Mouse (Mus musculus): ENCODE measurements around the gene Cd209a. TPM values are rescaled to one million over a fixed set of nuclear protein-coding genes. Genes with fewer than 3 reads are reported as not detected.
"Not testable (repeated sequence)": the region's sequence is repeated elsewhere in the genome, so short reads cannot be mapped to it uniquely, and the experiment has no call there.

Cd209a gene
- total RNA-seq (2021) = not detected
- long read RNA-seq, experiment 1 = 0 reads
- long read RNA-seq, experiment 2 = 0 reads

GRCm38 (mm10) chr8:3748761-3749160, at the start of gene Cd209a:
Cd209a (minus strand) TSS chr8:3748984.
- DNase-seq (ENCODE audit: low spot score in 2 of 2) = no peak

GRCm38 (mm10) chr8:3768641-3769040, 19.9 kb upstream of the Cd209a start:
- DNase-seq (ENCODE audit: low spot score in 2 of 2) = not testable (repeated sequence)

DNA sequence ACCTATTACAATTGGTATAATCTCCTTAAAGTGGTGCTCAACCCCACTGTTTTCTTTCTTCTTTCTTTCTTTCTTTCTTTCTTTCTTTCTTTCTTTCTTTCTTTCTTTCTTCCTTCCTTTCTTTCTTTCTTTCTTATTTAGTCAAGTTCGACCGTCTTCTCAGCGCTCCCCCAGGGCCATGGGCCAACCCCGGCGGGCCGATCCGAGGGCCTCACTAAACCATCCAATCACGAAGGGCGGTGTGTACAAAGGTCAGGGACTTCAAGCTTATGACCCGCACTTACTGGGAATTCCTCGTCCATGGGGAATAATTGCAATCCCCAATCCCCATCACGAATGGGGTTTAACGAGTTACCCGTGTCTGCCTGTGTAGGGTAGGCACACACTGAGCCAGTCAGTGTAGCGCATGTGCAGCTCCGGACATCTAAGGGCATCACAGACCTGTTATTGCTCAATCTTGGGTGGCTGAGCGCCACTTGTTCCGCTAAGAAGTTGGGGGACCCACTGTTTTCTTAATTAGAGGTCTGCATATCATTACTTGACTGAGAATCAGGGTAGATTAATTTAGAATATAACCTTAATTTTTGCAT, 5.6 kb upstream of the Cd209a start:
- DNase-seq (ENCODE audit: low spot score in 2 of 2) = peak; percentile 56 to 67

DNA sequence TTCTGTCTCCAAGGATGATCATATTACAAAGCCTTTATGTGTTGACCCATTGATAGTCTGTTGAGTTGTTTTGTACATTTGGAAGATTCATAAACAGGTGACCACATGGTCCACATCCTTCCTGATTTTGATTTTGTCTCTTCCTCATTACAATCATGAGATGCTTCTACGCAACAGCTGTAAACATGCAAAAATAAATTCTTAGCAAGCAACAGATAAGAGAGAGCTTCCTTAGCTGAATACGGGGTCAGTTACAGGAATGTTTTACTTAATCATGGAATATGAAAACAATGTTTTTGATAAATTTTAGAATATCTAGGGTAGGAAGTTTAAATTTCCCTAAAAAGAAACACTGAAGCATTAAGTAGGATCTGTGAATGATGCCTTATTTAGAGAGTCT, 11.8 kb downstream of the Cd209a start:
- DNase-seq (ENCODE audit: low spot score in 2 of 2) = no peak

DNA sequence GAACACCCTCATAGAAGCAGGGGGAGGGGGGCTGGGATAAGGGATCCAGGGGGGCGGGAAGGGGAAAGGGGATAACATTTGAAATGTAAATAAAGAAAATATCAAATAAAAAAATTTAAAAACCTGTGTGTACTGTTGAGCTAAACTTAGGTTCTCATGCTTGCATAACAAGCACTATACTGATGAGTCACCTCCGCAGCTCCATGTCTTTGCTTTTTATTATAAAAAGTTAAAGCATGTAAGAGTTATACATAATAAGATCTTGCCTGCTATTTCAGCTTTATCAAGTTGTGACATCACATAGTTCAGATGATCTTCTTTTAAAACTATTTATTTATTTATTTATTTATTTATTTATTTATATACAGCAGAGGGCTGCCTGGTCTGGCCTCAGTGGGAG, 13.2 kb downstream of the Cd209a start:
- DNase-seq (ENCODE audit: low spot score in 2 of 2) = no peak

GRCm38 (mm10) chr8:3734084-3734483, 14.7 kb downstream of the Cd209a start:
- DNase-seq (ENCODE audit: low spot score in 2 of 2) = no peak

GRCm38 (mm10) chr8:3721041-3721440, 27.7 kb downstream of the Cd209a start:
- DNase-seq (ENCODE audit: low spot score in 2 of 2) = no peak

- DNase-seq (ENCODE audit: low spot score in 2 of 2) = no peak
These were observed 28.2 kb downstream of the Cd209a start, which contains the start of gene Clec4g for GRCm38 (mm10) chr8:3720551-3720950. Clec4g (minus strand) TSS chr8:3720651.

DNA sequence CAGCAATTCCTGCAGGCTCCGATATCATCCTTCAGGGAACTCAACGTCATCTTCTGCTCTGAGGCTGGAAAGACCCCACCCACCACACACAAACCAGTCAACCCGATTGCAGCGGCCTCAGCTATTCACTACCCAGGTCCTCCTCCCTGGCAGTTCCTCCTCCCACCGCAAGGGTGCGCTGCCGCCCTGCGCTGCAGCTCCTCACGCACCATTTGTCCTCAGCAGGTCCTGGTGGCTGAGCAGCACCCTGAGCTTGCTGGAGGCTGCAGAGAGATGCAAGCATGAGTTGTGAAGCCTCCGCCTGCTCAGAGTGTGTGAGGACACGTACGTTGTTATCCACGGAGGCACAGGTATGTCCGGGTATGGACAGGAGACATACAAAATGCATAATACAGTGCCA, 30.2 kb downstream of the Cd209a start:
- DNase-seq (ENCODE audit: low spot score in 2 of 2) = peak; percentile 42 to 56

- DNase-seq (ENCODE audit: low spot score in 2 of 2) = no peak
These were observed 31.3 kb downstream of the Cd209a start for GRCm38 (mm10) chr8:3717321-3717954.

DNA sequence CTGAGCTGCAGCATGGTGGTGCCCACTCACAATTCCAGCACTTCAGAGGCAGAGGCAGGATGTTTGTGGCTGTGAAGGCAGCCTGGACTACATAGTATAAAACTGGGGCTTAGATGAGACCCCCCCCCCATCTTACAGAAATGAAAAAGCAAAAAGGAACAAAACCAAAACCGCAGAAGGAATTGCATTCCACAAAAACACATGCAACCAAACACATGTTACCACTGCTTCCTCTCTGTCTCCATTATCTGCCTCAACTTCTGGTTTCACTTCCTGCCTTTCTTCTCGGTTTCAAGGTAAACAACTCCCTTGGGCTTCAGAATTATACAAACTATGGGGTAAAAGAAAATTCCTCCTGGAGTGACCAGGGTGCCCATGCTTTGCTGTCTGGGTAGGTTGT, 37.1 kb downstream of the Cd209a start:
- DNase-seq (ENCODE audit: low spot score in 2 of 2) = no peak

DNA sequence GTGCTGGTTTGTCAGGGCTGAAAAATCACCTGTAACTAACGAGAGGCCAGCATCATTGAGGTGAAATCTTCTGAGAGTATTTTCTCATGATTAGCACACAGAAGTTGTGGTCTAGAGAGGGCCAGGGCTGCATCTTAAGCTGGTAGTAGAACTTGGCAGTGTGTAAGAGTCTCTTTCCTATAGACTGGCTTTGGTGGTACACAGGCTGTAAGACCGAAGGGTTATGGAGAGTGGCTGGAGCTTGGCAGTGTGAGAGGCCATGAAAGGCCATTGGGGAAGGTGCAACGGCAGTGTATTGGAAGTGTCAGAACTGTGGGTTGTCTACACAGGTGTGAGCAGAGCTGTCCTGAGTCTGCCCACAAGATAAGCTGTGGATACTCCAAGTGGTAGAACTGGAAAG, 38.5 kb downstream of the Cd209a start:
- no peak for DNase-seq (ENCODE audit: low spot score in 2 of 2)

- DNase-seq (ENCODE audit: low spot score in 2 of 2) = no peak
These were observed 41.2 kb downstream of the Cd209a start for GRCm38 (mm10) chr8:3707611-3708010.

DNA sequence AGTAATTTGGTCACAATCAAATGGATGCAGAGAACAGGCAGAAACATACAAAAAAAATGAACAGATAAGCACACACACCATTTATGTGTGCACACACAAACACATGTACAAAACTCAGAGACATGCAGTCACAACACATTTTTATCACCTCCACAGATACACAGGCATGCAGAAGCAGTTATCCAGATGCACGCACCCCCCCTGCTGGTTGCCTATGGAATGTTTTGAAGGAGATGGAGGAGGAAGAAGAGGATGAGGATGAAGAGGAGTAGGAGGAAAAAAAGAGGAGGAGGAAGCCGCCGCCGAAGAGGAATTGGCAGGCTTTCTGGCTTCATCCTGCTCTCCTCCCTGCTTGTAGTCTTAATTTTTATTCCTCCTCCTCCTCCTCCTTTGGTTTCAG, 43.1 kb downstream of the Cd209a start:
- DNase-seq (ENCODE audit: low spot score in 2 of 2) = no peak

DNA sequence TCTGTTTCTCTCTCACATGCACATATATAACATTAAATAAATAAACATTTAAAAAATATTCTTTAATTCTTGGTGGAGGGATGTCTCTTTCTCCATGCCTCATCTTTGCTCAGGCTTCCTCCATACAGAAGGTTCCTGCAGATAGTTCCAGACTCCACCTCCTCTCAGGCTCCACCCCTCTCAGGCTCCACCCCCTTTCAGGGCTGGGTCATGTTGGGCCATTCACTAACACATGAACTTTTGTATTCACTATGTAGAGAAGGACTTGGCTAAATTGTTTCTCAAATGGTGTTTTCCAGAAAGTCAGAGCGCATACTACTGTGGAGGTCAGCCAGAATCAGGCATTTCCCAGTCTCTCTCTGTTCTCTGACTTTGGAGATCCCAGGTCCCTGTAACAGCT, 47.3 kb downstream of the Cd209a start:
- DNase-seq (ENCODE audit: low spot score in 2 of 2) = no peak

DNA sequence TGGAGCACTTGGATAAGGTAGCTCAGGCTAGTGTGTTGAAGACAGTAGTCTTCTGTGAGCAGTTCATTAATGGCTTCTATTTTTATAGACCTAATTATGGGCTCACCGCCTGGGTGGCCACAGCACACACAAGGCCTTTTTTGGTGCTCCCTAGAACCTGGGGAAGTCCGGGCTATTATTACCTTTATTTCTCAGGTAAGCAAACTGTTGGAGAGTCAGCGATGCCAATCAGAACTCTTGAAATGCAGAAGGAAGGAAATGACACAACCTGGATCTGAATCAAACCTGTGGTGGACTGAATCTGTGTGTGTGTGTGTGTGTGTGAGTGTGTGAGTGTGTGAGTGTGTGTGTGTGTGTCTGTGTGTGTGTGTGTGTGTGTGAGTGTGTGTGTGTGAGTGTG, 54.7 kb downstream of the Cd209a start, which contains the start of gene Fcer2a:
Gene Fcer2a (minus strand): TSS at position 55 of the 400 bp plus-strand sequence.
- DNase-seq (ENCODE audit: low spot score in 2 of 2) = no peak

Small RNA genes within 50 kb of the gene (microRNA-seq; reads per million reads assigned to microRNA genes)
- gene Gm24934 = not detected

Other genes with a start within 250 kb of the Cd209a start
- 10 to 100 TPM; 50.5 to 53.2 TPM for gene Mcoln1, start 248.5 kb downstream of the Cd209a start, total RNA-seq (2021)
- 10 to 100 TPM; 44.4 to 47.5 TPM for gene Pnpla6, start 233.6 kb downstream of the Cd209a start, total RNA-seq (2021)
- gene C330021F23Rik, start 181.0 kb downstream of the Cd209a start, total RNA-seq (2021) = under 1 TPM; 0.34 to 0.50 TPM
- gene Camsap3, start 161.7 kb downstream of the Cd209a start, total RNA-seq (2021) = 10 to 100 TPM; 14.2 to 18.5 TPM
- gene Xab2, start 127.7 kb downstream of the Cd209a start, total RNA-seq (2021) = 10 to 100 TPM; 48.2 to 48.8 TPM
- gene Pet100, start 127.4 kb downstream of the Cd209a start, total RNA-seq (2021) = 10 to 100 TPM; 90.1 to 98.4 TPM
- not detected for gene Pcp2, start 123.4 kb downstream of the Cd209a start, total RNA-seq (2021)
- 100 to 1,000 TPM; 107 to 136 TPM for gene Stxbp2, start 118.0 kb downstream of the Cd209a start, total RNA-seq (2021)
- gene Retn, start 93.2 kb downstream of the Cd209a start, total RNA-seq (2021) = 1 to 10 TPM; 1.3 to 1.7 TPM
- gene Mcemp1, start 83.2 kb downstream of the Cd209a start, total RNA-seq (2021) = 1 to 10 TPM; 1.1 to 1.2 TPM
- 10 to 100 TPM; 14.8 to 14.9 TPM for gene Fcor, start 76.6 kb downstream of the Cd209a start, total RNA-seq (2021)
- 10 to 100 TPM; 21.7 to 23.8 TPM for gene Trappc5, start 72.7 kb downstream of the Cd209a start, total RNA-seq (2021)
- gene Fcer2a, start 54.8 kb downstream of the Cd209a start, total RNA-seq (2021) = under 1 TPM in 1 of 2 experiments, not detected in 1; 0.14 TPM
- gene Clec4g, start 28.3 kb downstream of the Cd209a start, total RNA-seq (2021) = 1 to 10 TPM in 1 of 2 experiments, not detected in 1; 4.1 TPM
- gene Cd209e, start 105.3 kb upstream of the Cd209a start, total RNA-seq (2021) = not detected
- gene Cd209d, start 129.6 kb upstream of the Cd209a start, total RNA-seq (2021) = not detected
- gene Cd209b, start 177.9 kb upstream of the Cd209a start, total RNA-seq (2021) = under 1 TPM; 0.42 to 0.59 TPM
- not detected for gene Cd209c, start 205.8 kb upstream of the Cd209a start, total RNA-seq (2021)